Mouse (Mus musculus) kidney, postnatal 0 days (tissue): ENCODE results near the gene Igsf10. TPM values are rescaled to one million over a fixed set of nuclear protein-coding genes. Genes with fewer than 3 reads are reported as not detected.
"Not testable (repeated sequence)": the region's sequence is repeated elsewhere in the genome, so short reads cannot be mapped to it uniquely, and the experiment has no call there.

ENCODE experiments used
- ATAC-seq: fragments of 200-750 bp; cut with Nextera tagmentation; replicated peaks from 2 replicates; pipeline ENCODE4 v1.8.0; 2017; ENCODE audit warnings: low read depth, moderate number of reproducible peaks, moderate TSS enrichment, moderate library complexity; ENCODE audit not compliant: low FRiP score
- DNase-seq: peaks from one replicate; pipeline ENCODE4 v3.0.0-alpha.2; 2016; ENCODE audit warnings: low spot score
- H3K27ac ChIP-seq: fragments of 300-500 bp; sonication (generic); 2 replicates; pipeline ENCODE4 v1.5.1; 2014; ENCODE audit warnings: mild to moderate bottlenecking
- H3K27me3 ChIP-seq: fragments of 300-500 bp; sonication (generic); 2 replicates; pipeline ENCODE4 v1.6.1; 2014; ENCODE audit warnings: low read length, mixed read lengths; ENCODE audit not compliant: insufficient read depth
- H3K36me3 ChIP-seq: fragments of 300-500 bp; sonication (generic); 2 replicates; pipeline ENCODE4 v1.6.1; 2014; ENCODE audit warnings: low read length, mixed read lengths; ENCODE audit not compliant: insufficient read depth
- H3K4me1 ChIP-seq: fragments of 300-500 bp; sonication (generic); replicated peaks from 2 replicates; pipeline ENCODE4 v1.6.1; 2014; ENCODE audit warnings: antibody characterized with exemption, low read length, mixed read lengths; ENCODE audit not compliant: insufficient read depth
- H3K4me2 ChIP-seq: fragments of 300-500 bp; sonication (generic); 2 replicates; pipeline ENCODE4 v1.6.1; 2014; ENCODE audit warnings: mild to moderate bottlenecking, low read length, moderate library complexity, mixed read lengths
- H3K4me3 ChIP-seq: fragments of 300-500 bp; sonication (generic); replicated peaks from 2 replicates; pipeline ENCODE4 v1.5.1; 2014; ENCODE audit warnings: low read depth, low read length
- H3K9ac ChIP-seq: fragments of 300-500 bp; sonication (generic); 2 replicates; pipeline ENCODE4 v1.6.1; 2014; ENCODE audit warnings: low read depth, low read length
- H3K9me3 ChIP-seq: fragments of 300-500 bp; sonication (generic); replicated peaks from 2 replicates; pipeline ENCODE4 v1.6.1; 2016; ENCODE audit warnings: low read length, inconsistent platforms, mixed read lengths
- CTCF ChIP-seq: IDR thresholded peaks from 2 replicates; pipeline ENCODE4 v1.5.1; 2016; ENCODE audit warnings: antibody characterized with exemption, low read depth, mild to moderate bottlenecking, moderate library complexity
- WGBS: fragments of 180-500 bp; shearing (Covaris S2); extraction: QIAGEN DNeasy Blood & Tissue Kit; methylation state at CpG from one replicate; pipeline ENCODE4 v1.1.7; 2014; 5-methylcytosine and 5-hydroxymethylcytosine counted together
- polyA plus RNA-seq: library from polyadenylated mRNA; unstranded; fragments of >200 nt; fragmentation: Nextera tagmentation; extraction: Ambion mirVana; gene quantifications from 2 replicates; pipeline ENCODE4 v1.2.1, GENCODE M21; 2015

Igsf10 gene
- polyA plus RNA-seq, result 2.3 and 2.5 TPM in 2 replicates

DNA sequence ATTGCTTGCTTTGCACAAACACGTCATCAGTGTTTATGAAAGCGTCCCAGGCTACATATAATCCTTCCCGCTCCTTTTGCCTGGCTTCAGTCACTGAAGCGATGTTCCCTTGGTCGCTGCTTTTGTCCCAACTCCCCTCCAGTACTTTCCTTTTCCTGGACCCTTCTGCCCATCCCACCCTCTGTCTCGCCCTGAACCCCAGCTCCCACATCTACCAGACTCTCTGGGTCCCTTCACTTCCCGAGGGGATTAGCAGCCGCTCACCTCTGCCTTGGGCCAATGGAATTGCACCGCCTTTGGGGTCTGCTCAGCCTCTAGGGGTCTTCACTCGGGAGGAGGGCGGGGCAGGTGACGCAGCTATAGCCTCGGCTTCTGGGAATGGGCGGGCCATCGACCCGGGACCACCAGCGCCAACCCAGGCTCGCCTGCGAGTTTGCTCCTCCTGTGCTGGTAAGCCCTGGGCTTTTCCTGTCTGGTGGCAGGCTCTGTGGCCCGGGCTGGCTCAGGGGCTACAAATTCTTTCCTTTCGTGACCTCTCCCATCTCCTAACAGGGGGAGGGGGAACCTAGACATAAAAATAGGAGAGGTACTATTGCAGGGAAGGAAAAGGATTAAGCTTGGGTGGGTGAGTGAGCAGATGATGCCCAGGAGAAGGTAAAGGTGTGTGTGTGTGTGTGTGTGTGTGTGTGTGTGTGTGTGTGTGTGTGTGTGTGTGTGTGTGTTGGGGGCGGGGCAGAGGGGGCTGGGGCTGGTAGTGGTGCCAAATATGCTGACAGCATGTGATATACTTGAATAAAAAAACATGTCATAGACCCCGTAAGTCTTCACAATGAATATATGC lies at the start of gene Igsf10:
Gene Igsf10, minus strand, starts transcription at position 330 of the 841 bp plus-strand sequence.
- no peaks in the 10 kb centered on the region for H3K36me3 ChIP-seq
- H3K9me3 ChIP-seq, result no peaks in the 10 kb centered on the region
- 5% methylated on average over 23 of the region's 23 CpGs for WGBS
- peak within 1 kb of the TSS; percentile 60 for H3K9ac ChIP-seq
- H3K4me1 ChIP-seq, result no peaks in the 10 kb centered on the region
- no peak for TF ChIP-seq CTCF
- H3K27me3 ChIP-seq, result no peaks in the 10 kb centered on the region
- H3K4me3 ChIP-seq, result peak within 1 kb of the TSS; percentile 77
- peak within 1 kb of the TSS; percentile 26; the same call in 1 of the 2 replicates for H3K27ac ChIP-seq
- ATAC-seq (peak; percentile 95), DNase-seq (peak; percentile 89)
- H3K4me2 ChIP-seq, result peak within 1 kb of the TSS; percentile 83

DNA sequence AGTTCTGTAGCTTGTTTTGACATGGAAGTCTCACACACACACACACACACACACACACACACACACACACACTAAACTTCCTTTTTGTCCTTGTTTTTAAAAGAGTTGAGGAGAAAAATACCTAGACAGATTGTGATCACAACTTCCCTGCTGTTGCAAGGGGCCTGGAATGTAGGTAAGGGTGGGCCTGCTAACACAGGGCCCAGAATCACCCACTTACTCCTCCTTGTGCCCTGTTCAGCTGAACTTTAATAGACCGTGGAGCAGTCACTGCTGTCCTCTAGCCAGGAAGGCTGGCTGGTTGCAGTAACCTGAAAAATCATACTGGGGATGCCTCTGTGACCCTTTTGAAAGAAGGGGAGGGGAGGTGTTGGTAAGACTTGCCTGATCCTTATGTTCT lies 41.4 kb upstream of the Igsf10 start:
- DNase-seq (no peak), ATAC-seq (no peak)

DNA sequence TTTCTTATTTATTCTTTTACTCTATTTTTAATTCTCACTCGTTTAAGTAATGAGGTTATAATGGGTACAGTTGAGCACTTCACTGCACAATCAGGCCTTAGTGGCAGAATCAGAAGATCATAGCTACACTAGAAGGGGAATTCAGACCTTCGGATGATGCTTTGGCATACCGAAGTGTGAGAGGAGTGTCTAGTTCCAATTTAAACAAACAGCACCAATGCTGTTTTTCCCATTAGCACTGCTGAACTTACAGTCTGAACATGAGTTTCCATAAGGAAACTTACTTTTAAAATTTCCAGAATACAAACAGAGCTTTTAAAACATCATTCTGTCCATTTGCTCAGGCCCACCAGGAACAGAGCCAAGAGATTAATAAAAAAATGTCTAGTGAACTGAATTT lies 40.8 kb upstream of the Igsf10 start:
- Histone ChIP-seq H3K9me3 (no peaks in the 10 kb centered on the region), H3K4me1 (no peaks in the 10 kb centered on the region), H3K27ac (no peak overlapping the region), H3K9ac (no peak overlapping the region), H3K36me3 (no peaks in the 10 kb centered on the region), H3K27me3 (no peaks in the 10 kb centered on the region), H3K4me3 (no peak overlapping the region), H3K4me2 (no peak overlapping the region)
- DNase-seq (no peak), ATAC-seq (no peak)
- 71% methylated on average over 3 of the region's 3 CpGs for WGBS
- no peak for TF ChIP-seq CTCF

More for the DNA sequence above, 41.4 kb upstream of the Igsf10 start:
- no peak for TF ChIP-seq CTCF
- Histone ChIP-seq H3K9ac (no peak overlapping the region), H3K36me3 (no peaks in the 10 kb centered on the region), H3K4me2 (no peak overlapping the region), H3K27ac (no peak overlapping the region), H3K9me3 (no peaks in the 10 kb centered on the region), H3K4me3 (no peak overlapping the region), H3K4me1 (no peaks in the 10 kb centered on the region), H3K27me3 (no peaks in the 10 kb centered on the region)
- WGBS, result 58% methylated on average over 1 of the region's 1 CpGs

DNA sequence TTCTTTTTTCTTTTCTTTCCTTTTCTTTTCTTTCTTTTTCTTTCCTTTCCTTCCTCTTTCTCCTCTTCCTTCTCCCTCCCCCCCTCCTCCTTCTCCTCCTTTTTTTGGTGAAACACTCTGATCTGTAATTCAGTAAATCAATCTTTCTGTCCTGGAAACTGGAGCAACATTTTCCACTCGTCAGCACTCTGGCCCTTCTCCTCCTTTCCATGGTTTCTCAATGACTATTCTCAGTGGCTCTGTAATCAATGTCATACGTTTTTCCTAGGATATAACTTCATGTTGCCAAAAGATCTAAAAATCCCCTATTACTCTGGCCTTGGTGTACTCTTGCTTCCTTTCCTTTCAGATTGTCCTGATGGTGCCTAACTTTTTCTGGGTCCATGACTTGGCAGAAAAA lies 40.1 kb upstream of the Igsf10 start:
- Histone ChIP-seq H3K4me3 (no peak overlapping the region), H3K36me3 (no peaks in the 10 kb centered on the region), H3K4me1 (no peaks in the 10 kb centered on the region), H3K27ac (no peak overlapping the region), H3K9ac (no peak overlapping the region), H3K27me3 (no peaks in the 10 kb centered on the region), H3K4me2 (no peak overlapping the region), H3K9me3 (no peaks in the 10 kb centered on the region)
- no peak for TF ChIP-seq CTCF
- ATAC-seq, result no peak
- no peak for DNase-seq
- 51% methylated on average over 2 of the region's 2 CpGs for WGBS

DNA sequence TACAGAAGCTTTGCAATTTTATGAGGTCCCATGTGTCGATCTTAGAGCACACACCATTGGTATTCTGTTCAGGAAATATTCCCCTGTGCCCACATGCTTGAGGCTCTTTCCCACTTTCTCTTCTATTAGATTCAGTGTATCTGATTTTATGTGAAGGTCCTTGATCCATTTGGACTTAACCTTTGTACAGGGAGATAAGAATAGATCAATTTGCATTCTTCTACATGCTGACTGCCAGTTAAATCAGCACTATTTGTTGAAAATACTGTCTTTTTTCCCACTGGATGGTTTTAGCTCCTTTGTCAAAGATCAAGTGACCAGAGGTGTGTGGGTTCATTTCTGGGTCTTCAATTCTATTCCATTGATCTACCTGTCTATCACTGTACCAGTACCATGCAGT lies 34.6 kb upstream of the Igsf10 start:
- not testable (repeated sequence) for H3K27ac ChIP-seq, H3K9ac ChIP-seq, H3K36me3 ChIP-seq, H3K4me1 ChIP-seq, H3K27me3 ChIP-seq, H3K9me3 ChIP-seq, H3K4me3 ChIP-seq, H3K4me2 ChIP-seq, DNase-seq, ATAC-seq
- 84% methylated on average over 1 of the region's 1 CpGs for WGBS

DNA sequence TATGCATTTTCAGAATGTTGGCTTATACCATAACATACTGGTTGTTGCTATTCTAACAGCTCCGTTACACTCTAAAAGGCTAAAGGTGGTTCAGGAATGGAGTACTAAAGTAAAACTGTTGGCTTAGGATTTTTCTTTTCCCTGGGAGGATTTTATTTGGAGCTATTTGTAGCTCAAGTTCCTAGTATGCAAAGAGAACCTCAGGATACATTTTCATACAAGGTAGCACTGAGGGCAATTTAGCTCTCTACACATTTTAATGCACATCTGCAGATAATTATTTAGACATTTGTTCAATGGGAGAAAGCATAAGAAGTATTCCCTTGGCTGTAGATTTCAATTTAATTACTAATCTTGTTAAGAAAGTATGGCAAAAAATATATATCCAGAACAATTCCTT lies 17.7 kb upstream of the Igsf10 start:
- 93% methylated on average over 1 of the region's 1 CpGs for WGBS

DNA sequence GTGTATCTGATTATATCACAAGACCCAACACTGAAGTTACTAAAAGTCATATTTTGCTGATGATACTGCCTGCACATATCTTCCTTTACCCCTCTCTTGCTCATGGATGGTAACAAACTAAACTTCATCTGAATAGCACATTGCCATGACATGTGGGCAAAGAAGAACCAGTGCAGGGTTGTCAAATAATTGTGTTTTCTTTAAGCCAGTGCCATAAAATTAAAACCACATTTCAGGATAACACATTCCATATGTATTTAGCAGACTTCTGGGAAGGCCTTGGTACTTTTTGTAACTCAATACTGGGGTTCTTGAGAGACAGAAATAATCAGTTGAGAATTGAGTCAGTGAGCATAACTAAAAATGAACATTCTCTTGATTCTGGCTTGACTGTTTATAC lies 15.9 kb upstream of the Igsf10 start:
- Histone ChIP-seq H3K4me1 (no peaks in the 10 kb centered on the region), H3K36me3 (no peaks in the 10 kb centered on the region), H3K4me2 (no peak overlapping the region), H3K4me3 (no peak overlapping the region), H3K27ac (no peak overlapping the region), H3K9me3 (no peaks in the 10 kb centered on the region), H3K27me3 (no peaks in the 10 kb centered on the region), H3K9ac (no peak overlapping the region)
- DNase-seq, result no peak
- ATAC-seq, result no peak
- TF ChIP-seq CTCF, result no peak

More for the DNA sequence above, 17.7 kb upstream of the Igsf10 start:
- no peaks in the 10 kb centered on the region for H3K36me3 ChIP-seq
- H3K9ac ChIP-seq, result no peak overlapping the region
- ATAC-seq (no peak), DNase-seq (no peak)
- H3K9me3 ChIP-seq, result no peaks in the 10 kb centered on the region
- no peak overlapping the region for H3K4me2 ChIP-seq
- H3K4me1 ChIP-seq, result no peaks in the 10 kb centered on the region
- no peak overlapping the region for H3K4me3 ChIP-seq
- no peak for TF ChIP-seq CTCF
- no peak overlapping the region for H3K27ac ChIP-seq
- no peaks in the 10 kb centered on the region for H3K27me3 ChIP-seq
